Mouse (Mus musculus) E14TG2a.4 (cell line): ENCODE data around the gene Mien1.

Experiments
- CTCF ChIP-seq: conservative IDR thresholded peaks from 2 replicates; pipeline ENCODE4 v1.5.1; 2014; ENCODE audit warnings: low read length
- NANOG ChIP-seq: IDR thresholded peaks from 2 replicates; pipeline ENCODE4 v1.6.1; 2014; ENCODE audit warnings: borderline replicate concordance, low read length, mixed read lengths

DNA sequence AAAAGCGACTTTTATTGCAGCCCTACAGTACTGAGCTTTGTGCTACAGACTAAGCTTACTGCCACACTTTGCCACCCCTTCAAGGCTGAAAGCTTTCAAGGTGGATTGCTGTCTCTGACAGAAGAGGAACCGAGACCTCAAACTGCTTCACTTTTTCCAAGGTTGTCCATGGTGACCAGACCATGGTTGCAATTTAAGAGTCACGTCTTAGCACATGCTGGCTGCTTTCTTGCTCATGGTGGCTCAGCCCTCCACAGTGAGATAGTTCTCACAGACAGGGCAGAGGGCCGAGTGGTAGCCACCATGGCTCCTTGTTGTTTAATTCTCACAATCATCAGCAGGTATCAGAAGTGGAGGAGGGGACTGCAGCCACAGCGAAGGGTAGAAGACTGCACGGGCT, 32.0 kb upstream of the Mien1 start:
- TF ChIP-seq CTCF: no peak
- no peak for TF ChIP-seq NANOG
